Mouse (Mus musculus) intestine, embryonic 16.5 days (tissue): ENCODE measurements at regions not wholly inside any gene's neighbourhood (a gene's known extent, or its start where the extent isn't known, plus 50 kb on each side); places are given as distances from the start of the nearest gene placed in this dataset.

Experiments
- ATAC-seq: fragments of 200-750 bp; cut with Nextera tagmentation; 2 replicates; pipeline ENCODE4 v1.8.0; 2017; ENCODE audit warnings: moderate TSS enrichment, moderate library complexity
- H3K27ac ChIP-seq: fragments of 300-500 bp; sonication (generic); 2 replicates; pipeline ENCODE4 v1.5.1; 2014; ENCODE audit warnings: mild to moderate bottlenecking, low read length
- H3K27me3 ChIP-seq: fragments of 300-500 bp; sonication (generic); replicated peaks from 2 replicates; pipeline ENCODE4 v1.6.1; 2014; ENCODE audit warnings: low read length, control low read depth, mixed read lengths; ENCODE audit not compliant: control insufficient read depth, insufficient read depth
- H3K36me3 ChIP-seq: fragments of 300-500 bp; sonication (generic); 2 replicates; pipeline ENCODE4 v1.6.1; 2014; ENCODE audit warnings: low read length, control low read depth; ENCODE audit not compliant: control insufficient read depth, insufficient read depth
- H3K4me1 ChIP-seq: fragments of 300-500 bp; sonication (generic); 2 replicates; pipeline ENCODE4 v1.6.1; 2014; ENCODE audit warnings: low read length, control low read depth, mixed read lengths; ENCODE audit not compliant: control insufficient read depth, insufficient read depth
- H3K4me2 ChIP-seq: fragments of 300-500 bp; sonication (generic); 2 replicates; pipeline ENCODE4 v1.6.1; 2014; ENCODE audit warnings: low read depth, low read length, control low read depth
- H3K4me3 ChIP-seq: fragments of 300-500 bp; sonication (generic); 2 replicates; pipeline ENCODE4 v1.5.1; 2014; ENCODE audit warnings: mild to moderate bottlenecking, low read length
- H3K9ac ChIP-seq: fragments of 300-500 bp; sonication (generic); 2 replicates; pipeline ENCODE4 v1.6.1; 2014; ENCODE audit warnings: low read depth, low read length
- H3K9me3 ChIP-seq: fragments of 300-500 bp; sonication (generic); 2 replicates; pipeline ENCODE4 v1.6.1; 2016; ENCODE audit warnings: low read length, control low read depth; ENCODE audit not compliant: control insufficient read depth
- WGBS: fragments of 180-500 bp; shearing (Covaris S2); extraction: QIAGEN DNeasy Blood & Tissue Kit; methylation state at CpG from one replicate; pipeline ENCODE4 v1.1.7; 2014; 5-methylcytosine and 5-hydroxymethylcytosine counted together

DNA sequence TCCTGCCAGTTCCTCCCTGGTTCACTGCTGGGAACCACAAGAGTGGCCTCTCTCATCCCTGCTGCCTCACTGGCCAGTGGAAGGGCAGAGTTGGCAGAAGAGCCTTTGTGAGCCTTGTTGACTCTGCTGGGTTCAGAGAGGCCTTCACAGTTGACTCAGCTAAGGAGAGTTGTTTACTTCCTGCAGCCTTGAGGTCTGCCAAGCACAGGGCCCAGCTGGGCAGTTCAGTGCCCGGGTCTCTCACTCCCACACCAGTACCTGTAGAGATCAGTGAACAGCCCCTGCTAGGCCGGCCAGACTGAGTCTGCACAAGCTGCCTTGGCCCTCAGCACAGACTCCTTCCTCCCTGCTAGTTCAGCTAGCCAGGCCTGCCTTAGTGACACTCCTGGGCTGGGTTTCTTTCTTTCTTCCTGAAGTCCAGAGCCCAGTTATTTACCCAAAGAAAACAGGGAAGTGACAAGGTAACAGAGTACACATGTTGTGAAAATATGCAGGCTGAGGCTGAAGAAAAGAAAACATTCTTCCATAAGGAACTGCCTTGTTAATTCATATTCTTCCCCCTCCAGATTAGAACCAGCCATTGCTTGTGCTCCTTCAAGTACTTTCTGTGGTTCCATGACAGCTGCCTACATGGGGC is 207.8 kb downstream of the Zfp36l1 start:
- H3K4me1 ChIP-seq, result peaks cover 25% of the 10 kb centered on the region
- WGBS, result 41% methylated on average over 2 of the region's 2 CpGs
- 0 out of 2 replicates have a peak overlapping the region, but pooled peaks have one; percentile 20 for H3K9ac ChIP-seq
- H3K27ac ChIP-seq, result peak overlapping the region; percentile 50
- H3K4me2 ChIP-seq, result no peak overlapping the region
- no peaks in the 10 kb centered on the region for H3K36me3 ChIP-seq
- H3K9me3 ChIP-seq, result no peaks in the 10 kb centered on the region
- no peaks in the 10 kb centered on the region for H3K27me3 ChIP-seq
- H3K4me3 ChIP-seq, result no peak overlapping the region
- ATAC-seq, result peak; percentile 59

DNA sequence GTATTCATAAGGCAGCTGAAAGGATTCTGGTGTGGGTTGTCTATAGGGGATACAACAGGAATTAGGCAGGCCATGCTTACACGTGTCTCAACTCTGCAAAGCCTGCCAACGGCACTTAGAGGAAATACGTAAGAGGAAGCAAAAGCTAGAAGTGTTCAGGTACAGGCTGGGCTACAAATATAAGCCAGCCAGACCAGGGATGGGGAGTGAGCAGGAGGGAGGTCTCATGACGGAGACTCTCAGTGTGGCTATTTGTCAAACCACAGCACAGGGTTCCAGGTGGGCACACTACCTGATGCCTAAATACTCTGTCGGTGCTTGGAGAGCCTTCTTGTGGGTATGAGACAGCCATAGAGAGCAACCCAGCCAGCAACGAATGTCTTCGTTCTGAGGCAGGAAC is 210.1 kb downstream of the Zfp36l1 start:
- no peak overlapping the region for H3K4me2 ChIP-seq
- H3K36me3 ChIP-seq, result no peaks in the 10 kb centered on the region
- no peak for ATAC-seq
- H3K4me1 ChIP-seq, result peaks cover 34% of the 10 kb centered on the region
- H3K27ac ChIP-seq, result peak overlapping the region; percentile 59; the same call in 1 of the 2 replicates
- no peak overlapping the region for H3K9ac ChIP-seq
- no peaks in the 10 kb centered on the region for H3K9me3 ChIP-seq
- H3K27me3 ChIP-seq, result no peaks in the 10 kb centered on the region
- 74% methylated on average over 7 of the region's 7 CpGs for WGBS
- H3K4me3 ChIP-seq, result no peak overlapping the region

GRCm38 (mm10) chr12:79902163-79902562 is 210.7 kb downstream of the Zfp36l1 start:
- H3K4me3 ChIP-seq, result no peak overlapping the region
- no peaks in the 10 kb centered on the region for H3K27me3 ChIP-seq
- no peaks in the 10 kb centered on the region for H3K9me3 ChIP-seq
- 70% methylated on average over 7 of the region's 7 CpGs for WGBS
- peaks cover 34% of the 10 kb centered on the region for H3K4me1 ChIP-seq
- H3K9ac ChIP-seq, result no peak overlapping the region
- H3K4me2 ChIP-seq, result no peak overlapping the region
- no peaks in the 10 kb centered on the region for H3K36me3 ChIP-seq
- H3K27ac ChIP-seq, result peak overlapping the region; percentile 59
- no peak for ATAC-seq

DNA sequence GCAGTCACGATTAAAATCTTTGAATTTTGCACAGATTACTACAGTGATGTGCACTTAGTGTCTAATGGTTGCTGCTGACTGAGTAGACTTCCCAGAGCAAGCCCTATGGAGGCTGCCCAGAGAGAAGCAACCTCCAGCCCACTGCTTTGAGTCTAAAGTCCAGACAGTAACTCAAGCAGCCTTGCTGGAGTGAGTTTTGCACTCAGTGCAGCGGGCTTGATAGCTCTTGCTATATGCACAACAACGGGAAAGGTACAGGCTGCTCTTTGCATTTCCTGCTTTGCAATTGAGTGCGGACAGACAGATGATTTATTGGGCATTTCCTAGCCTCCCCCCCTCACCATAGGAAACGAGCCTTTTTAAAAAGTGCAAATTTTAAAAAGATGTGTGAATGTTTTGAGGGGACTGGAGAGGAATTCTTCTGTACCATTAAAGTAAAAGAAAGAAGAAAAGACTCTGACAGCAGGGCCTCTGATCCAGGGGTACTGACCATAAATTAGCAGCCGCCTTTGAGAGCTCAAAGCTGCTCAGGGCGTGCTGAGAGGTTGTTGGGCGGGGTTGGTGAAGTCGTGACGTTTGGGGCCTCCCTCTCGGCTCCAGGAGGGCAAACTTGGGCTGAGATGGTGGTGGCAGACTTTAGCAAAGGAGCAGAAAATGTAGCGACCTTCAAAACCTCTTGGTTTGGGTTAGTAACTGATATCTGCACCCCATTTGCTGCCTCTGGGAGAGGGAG is 214.4 kb downstream of the Zfp36l1 start:
- H3K36me3 ChIP-seq, result no peaks in the 10 kb centered on the region
- no peaks in the 10 kb centered on the region for H3K9me3 ChIP-seq
- 0 out of 2 replicates have a peak overlapping the region, but pooled peaks have one; percentile 8 for H3K4me2 ChIP-seq
- no peak overlapping the region for H3K4me3 ChIP-seq
- peaks cover 22% of the 10 kb centered on the region for H3K4me1 ChIP-seq
- H3K27ac ChIP-seq, result peak overlapping the region; percentile 53
- 17% methylated on average over 12 of the region's 12 CpGs for WGBS
- 0 out of 2 replicates have a peak overlapping the region, but pooled peaks have one; percentile 12 for H3K9ac ChIP-seq
- peak; percentile 78 for ATAC-seq
- H3K27me3 ChIP-seq, result no peaks in the 10 kb centered on the region

- Histone ChIP-seq H3K4me2 (no peak overlapping the region), H3K9me3 (no peaks in the 10 kb centered on the region), H3K4me3 (no peak overlapping the region), H3K4me1 (peaks cover 24% of the 10 kb centered on the region), H3K27me3 (no peaks in the 10 kb centered on the region), H3K27ac (peak overlapping the region; percentile 6; the same call in 1 of the 2 replicates), H3K36me3 (no peaks in the 10 kb centered on the region), H3K9ac (no peak overlapping the region; the same call in 1 of the 2 replicates)
- 23% methylated on average over 6 of the region's 6 CpGs for WGBS
- peak; percentile 50 for ATAC-seq
Observed at GRCm38 (mm10) chr12:79895975-79896374, 216.8 kb downstream of the Zfp36l1 start.

DNA sequence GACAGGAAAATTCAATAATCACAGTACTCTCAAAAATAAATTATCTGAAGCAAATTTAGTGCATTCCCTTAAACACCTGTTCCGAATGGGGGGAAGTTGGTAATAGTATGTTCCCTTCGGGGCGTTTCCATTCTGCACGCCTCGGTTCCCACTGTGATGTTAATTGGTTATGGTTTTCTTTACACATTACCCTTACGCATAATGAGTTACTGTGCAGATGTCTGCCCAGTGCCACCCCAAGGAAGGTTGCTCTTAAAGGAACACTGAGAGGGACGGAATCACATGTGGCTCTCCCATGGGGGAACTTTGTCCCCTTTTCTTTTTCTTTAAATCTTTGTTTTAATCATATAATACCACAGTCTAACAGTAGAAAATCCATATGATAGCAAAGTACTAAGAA is 217.5 kb downstream of the Zfp36l1 start:
- peaks cover 27% of the 10 kb centered on the region for H3K4me1 ChIP-seq
- no peaks in the 10 kb centered on the region for H3K27me3 ChIP-seq
- no peaks in the 10 kb centered on the region for H3K9me3 ChIP-seq
- no peak overlapping the region for H3K4me2 ChIP-seq
- ATAC-seq, result no peak
- H3K27ac ChIP-seq, result no peak overlapping the region
- H3K36me3 ChIP-seq, result no peaks in the 10 kb centered on the region
- H3K4me3 ChIP-seq, result no peak overlapping the region
- 71% methylated on average over 7 of the region's 7 CpGs for WGBS
- H3K9ac ChIP-seq, result no peak overlapping the region

GRCm38 (mm10) chr12:79892871-79893270 is 219.9 kb downstream of the Zfp36l1 start:
- no peaks in the 10 kb centered on the region for H3K27me3 ChIP-seq
- no peak overlapping the region for H3K9ac ChIP-seq
- no peaks in the 10 kb centered on the region for H3K36me3 ChIP-seq
- WGBS, result 85% methylated on average over 8 of the region's 8 CpGs
- no peak overlapping the region for H3K27ac ChIP-seq
- H3K4me1 ChIP-seq, result peaks cover 18% of the 10 kb centered on the region
- H3K4me3 ChIP-seq, result no peak overlapping the region
- H3K9me3 ChIP-seq, result no peaks in the 10 kb centered on the region
- no peak overlapping the region for H3K4me2 ChIP-seq
- no peak for ATAC-seq

DNA sequence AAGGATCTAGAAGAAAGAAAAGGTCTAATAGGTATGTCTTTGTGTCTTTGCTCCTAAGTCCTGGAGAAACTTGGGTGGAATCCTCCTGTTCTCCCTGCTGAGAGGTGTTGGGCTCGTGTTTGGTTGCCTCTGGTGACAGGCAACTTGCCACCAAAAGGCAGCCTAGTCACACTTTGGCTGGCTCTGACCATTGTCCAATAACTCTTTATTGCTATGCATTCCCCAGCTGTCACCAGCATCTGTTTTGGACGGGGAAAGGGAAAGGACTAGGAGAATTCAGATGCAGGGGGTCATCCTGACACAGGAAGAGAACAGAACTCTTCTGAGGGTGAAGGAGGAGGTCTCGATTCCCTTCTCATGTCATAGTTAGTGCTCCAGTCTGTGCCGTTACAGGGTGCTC is 220.9 kb downstream of the Zfp36l1 start:
- no peak overlapping the region for H3K4me2 ChIP-seq
- no peak overlapping the region for H3K4me3 ChIP-seq
- H3K36me3 ChIP-seq, result no peaks in the 10 kb centered on the region
- H3K4me1 ChIP-seq, result peaks cover 17% of the 10 kb centered on the region
- H3K27me3 ChIP-seq, result no peaks in the 10 kb centered on the region
- H3K27ac ChIP-seq, result no peak overlapping the region
- 79% methylated on average over 4 of the region's 4 CpGs for whole genome bisulfite sequencing
- no peaks in the 10 kb centered on the region for H3K9me3 ChIP-seq
- no peak for ATAC-seq
- no peak overlapping the region for H3K9ac ChIP-seq

- H3K9ac ChIP-seq, result no peak overlapping the region
- H3K36me3 ChIP-seq, result no peaks in the 10 kb centered on the region
- H3K27me3 ChIP-seq, result no peaks in the 10 kb centered on the region
- no peak overlapping the region for H3K4me2 ChIP-seq
- H3K27ac ChIP-seq, result no peak overlapping the region
- ATAC-seq, result peak; percentile 58; the same call in 1 of the 2 replicates
- 29% methylated on average over 4 of the region's 4 CpGs for WGBS
- peaks cover 17% of the 10 kb centered on the region for H3K4me1 ChIP-seq
- no peak overlapping the region for H3K4me3 ChIP-seq
- no peaks in the 10 kb centered on the region for H3K9me3 ChIP-seq
Observed at GRCm38 (mm10) chr12:79890887-79891286, 221.9 kb downstream of the Zfp36l1 start.
